Mouse (Mus musculus): ENCODE measurements around the gene Bcat2.

DNA sequence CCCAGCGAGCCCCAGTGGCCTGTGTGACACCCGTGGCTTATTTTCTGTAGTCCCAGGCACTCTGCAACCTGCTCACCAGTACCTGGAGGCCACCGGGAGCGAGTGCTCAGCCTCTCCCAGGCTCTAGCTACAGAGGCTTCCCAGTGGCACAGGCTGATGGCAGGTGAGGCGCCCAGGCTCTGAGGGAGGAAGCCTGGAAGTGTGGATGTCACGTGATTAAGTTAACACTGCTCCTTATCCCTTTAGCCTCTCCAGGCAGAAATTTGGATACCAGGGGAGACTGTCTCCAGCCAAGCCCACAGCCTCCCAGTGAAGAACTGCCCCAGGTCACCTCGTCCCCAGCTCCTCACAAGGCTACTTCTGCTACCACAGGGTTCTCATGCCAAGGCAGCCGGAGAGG lies 16.4 kb upstream of the Bcat2 start:
- TF ChIP-seq GATA1 (IDR thresholded peaks at IDR 0.05; ENCODE audit: borderline replicate concordance, low read length) (no peak), FLI1 (IDR thresholded peaks at IDR 0.05; ENCODE audit: low read length) (no peak)
